Mouse (Mus musculus) liver, adult 2 months (tissue): ENCODE data around the gene Snd1.

Source experiments
- CTCF ChIP-seq: fragments of 200-500 bp; IDR thresholded peaks from 2 replicates; pipeline ENCODE4 v1.5.1; 2011; ENCODE audit warnings: low read depth, low read length, control low read depth
- POLR2A ChIP-seq: fragments of 200-500 bp; IDR thresholded peaks from 2 replicates; pipeline ENCODE4 v1.6.1; 2011; ENCODE audit warnings: low read length, control low read depth; ENCODE audit not compliant: insufficient read depth; ENCODE audit errors: extremely low read depth

DNA sequence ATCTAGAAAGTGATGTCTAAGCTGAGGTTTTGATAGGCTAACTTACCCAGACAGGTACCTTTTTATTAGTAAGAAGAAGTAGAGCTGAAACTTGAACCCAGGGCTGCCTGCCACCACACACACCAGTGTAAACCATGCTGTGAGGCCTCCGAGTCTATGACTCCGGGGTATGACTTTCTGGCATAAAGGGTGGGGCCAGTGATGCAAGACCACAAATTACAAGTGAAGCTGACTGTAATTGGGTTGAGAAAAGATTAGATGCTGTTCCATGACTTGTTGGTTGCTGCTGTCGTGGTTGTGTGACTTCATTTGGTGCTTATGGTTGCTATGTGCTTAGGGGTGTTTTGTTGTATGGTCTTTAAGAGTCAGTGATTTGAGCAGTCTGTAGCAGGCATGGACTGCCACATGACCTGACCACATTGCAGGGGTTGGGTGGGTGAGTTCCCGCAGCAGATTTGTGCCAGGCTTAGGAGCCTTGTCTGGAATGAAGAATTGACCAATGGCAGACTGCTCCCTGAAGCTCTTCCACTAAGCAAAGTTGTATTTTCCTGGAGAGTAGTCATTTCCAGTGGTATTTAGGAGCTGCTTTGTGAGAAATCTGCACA lies 7.9 kb downstream of the Snd1 start:
- no peak for TF ChIP-seq CTCF
- TF ChIP-seq POLR2A = no peak
